Mouse (Mus musculus) MEL (cell line): ENCODE data around the gene Rbm15b.

ENCODE experiments used
- BHLHE40 ChIP-seq: IDR thresholded peaks from 2 replicates; pipeline ENCODE4 v1.6.1; 2012; ENCODE audit warnings: low read depth, mild to moderate bottlenecking, inconsistent platforms, low read length, improper control_type of control experiment, borderline replicate concordance
- CHD2 ChIP-seq: IDR thresholded peaks from 2 replicates; pipeline ENCODE4 v1.6.1; 2011; ENCODE audit warnings: low read length, improper control_type of control experiment
- CTCF ChIP-seq, 3 experiments: IDR thresholded peaks in 2 of 3; conservative IDR thresholded peaks in 1 of 3; 2 replicates each; pipeline ENCODE4 v1.5.1; 2011 to 2012; ENCODE audit warnings: low read length in 3 of 3, low read depth in 2 of 3, mild to moderate bottlenecking in 2 of 3, improper control_type of control experiment in 1 of 3, inconsistent platforms in 1 of 3, mixed read lengths in 1 of 3, moderate library complexity in 1 of 3; ENCODE audit not compliant: control insufficient read depth in 1 of 3, insufficient read depth in 1 of 3, poor library complexity in 1 of 3, severe bottlenecking in 1 of 3
- EP300 ChIP-seq, 2 experiments: IDR thresholded peaks; 2 replicates each; pipeline ENCODE4 v1.6.1; 2011; ENCODE audit warnings: improper control_type of control experiment in 2 of 2, low read length in 2 of 2, low read depth in 1 of 2, mild to moderate bottlenecking in 1 of 2
- HCFC1 ChIP-seq: IDR thresholded peaks from 2 replicates; pipeline ENCODE4 v1.6.1; 2012; ENCODE audit warnings: low read depth, mild to moderate bottlenecking, inconsistent platforms, low read length, improper control_type of control experiment, moderate library complexity
- KAT2A ChIP-seq: conservative IDR thresholded peaks from 2 replicates; pipeline ENCODE4 v1.6.1; 2012; ENCODE audit warnings: low read depth, low read length, improper control_type of control experiment, inconsistent platforms
- MAFK ChIP-seq: IDR thresholded peaks from 2 replicates; pipeline ENCODE4 v1.6.1; 2011; ENCODE audit warnings: low read depth, mild to moderate bottlenecking, low read length, improper control_type of control experiment, borderline replicate concordance
- MAX ChIP-seq: IDR thresholded peaks from 2 replicates; pipeline ENCODE4 v1.6.1; 2011; ENCODE audit warnings: low read length, improper control_type of control experiment
- MEF2A ChIP-seq: IDR thresholded peaks from 2 replicates; pipeline ENCODE4 v1.6.1; 2014; ENCODE audit warnings: low read depth, mild to moderate bottlenecking, inconsistent platforms, low read length, improper control_type of control experiment; ENCODE audit not compliant: poor library complexity, insufficient replicate concordance, severe bottlenecking; ENCODE audit errors: extremely low read depth
- MXI1 ChIP-seq: IDR thresholded peaks from 2 replicates; pipeline ENCODE4 v1.6.1; 2011; ENCODE audit warnings: mild to moderate bottlenecking, low read depth, low read length, improper control_type of control experiment
- POLR2A ChIP-seq, 2 experiments: IDR thresholded peaks; 2 replicates each; pipeline ENCODE4 v1.6.1; 2011 to 2012; ENCODE audit warnings: low read length in 2 of 2, mild to moderate bottlenecking in 2 of 2, control low read depth in 1 of 2, improper control_type of control experiment in 1 of 2, low read depth in 1 of 2, moderate library complexity in 1 of 2; ENCODE audit not compliant: control insufficient read depth in 1 of 2, insufficient read depth in 1 of 2, poor library complexity in 1 of 2
- RCOR1 ChIP-seq: IDR thresholded peaks from 2 replicates; pipeline ENCODE4 v1.6.1; 2012; ENCODE audit warnings: low read depth, mild to moderate bottlenecking, inconsistent platforms, low read length, improper control_type of control experiment
- USF2 ChIP-seq, 2 experiments: IDR thresholded peaks; 2 replicates each; pipeline ENCODE4 v1.6.1; 2011 to 2012; ENCODE audit warnings: improper control_type of control experiment in 2 of 2, low read length in 2 of 2, borderline replicate concordance in 1 of 2, inconsistent platforms in 1 of 2, low read depth in 1 of 2, mild to moderate bottlenecking in 1 of 2; ENCODE audit not compliant: insufficient read depth in 1 of 2
- ZNF384 ChIP-seq: IDR thresholded peaks from 2 replicates; pipeline ENCODE4 v1.6.1; 2012; ENCODE audit warnings: low read depth, mild to moderate bottlenecking, inconsistent platforms, low read length, improper control_type of control experiment

DNA sequence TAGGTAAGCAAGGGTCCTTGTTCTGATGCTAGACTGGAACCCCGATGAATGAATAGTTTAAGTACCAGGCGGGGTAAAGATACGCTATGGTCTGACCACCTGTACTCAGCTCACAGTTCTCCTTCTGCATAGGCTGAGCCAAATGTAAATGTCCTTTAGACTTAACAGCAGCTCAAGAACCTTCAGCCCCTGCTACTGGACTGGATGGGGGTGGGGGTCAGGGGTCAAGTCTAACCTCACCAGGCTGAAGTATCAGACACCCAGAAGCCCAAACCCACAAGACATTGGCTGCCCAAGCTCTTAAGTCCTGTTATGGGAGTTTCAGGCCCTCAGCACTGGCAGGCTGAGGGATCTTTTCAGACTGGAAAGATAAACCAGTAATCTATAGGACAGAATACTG is 1.1 kb upstream of the Rbm15b start:
- TF ChIP-seq MAX (no peak), EP300 (IDR thresholded peaks at IDR 0.05; ENCODE audit: low read depth in 1 of 2, low read length in 2 of 2) (no peak), USF2 (IDR thresholded peaks at IDR 0.05; ENCODE audit: borderline replicate concordance in 1 of 2, insufficient read depth in 1 of 2, low read depth in 1 of 2, low read length in 2 of 2) (no peak), POLR2A (IDR thresholded peaks at IDR 0.05; ENCODE audit: control insufficient read depth in 1 of 2, insufficient read depth in 1 of 2, low read depth in 1 of 2, low read length in 2 of 2, poor library complexity in 1 of 2) (no peak), MEF2A (no peak), BHLHE40 (no peak), RCOR1 (no peak), CHD2 (no peak), CTCF (IDR thresholded peaks at IDR 0.05 in 2 of 3, conservative IDR thresholded peaks at IDR 0.05 in 1 of 3; ENCODE audit: control insufficient read depth in 1 of 3, insufficient read depth in 1 of 3, low read depth in 2 of 3, low read length in 3 of 3, poor library complexity in 1 of 3, severe bottlenecking in 1 of 3) (no peak), HCFC1 (no peak), MAFK (no peak), MXI1 (no peak), ZNF384 (no peak), KAT2A (no peak)
